Mouse (Mus musculus): ENCODE data around the gene Ccdc24. TPM values are rescaled to one million over a fixed set of nuclear protein-coding genes. Genes with fewer than 3 reads are reported as not detected.

Ccdc24 gene
- total and polyA plus RNA-seq, 3 experiments, result 0.19 to 0.36 TPM; not detected in 1

GRCm38 (mm10) chr4:117913421-117913820 is 41.1 kb upstream of the Ccdc24 start:
- Histone ChIP-seq H3K9me3 (replicated peaks; ENCODE audit: insufficient read depth, low read length) (no peaks in the 10 kb centered on the region), H3K79me2 (ENCODE audit: control insufficient read depth, insufficient read depth, low read length, poor library complexity) (peaks cover 41% of the 10 kb centered on the region), H3K4me1 (ENCODE audit: control insufficient read depth in 1 of 2, insufficient read depth in 2 of 2, low read length in 2 of 2) (peaks cover 9 to 30% of the 10 kb centered on the region in 2 experiments; a peak in 3 of 4 replicates), H3K27ac (ENCODE audit: control insufficient read depth, low read depth, low read length) (no peak overlapping the region), H3K27me3 (ENCODE audit: control insufficient read depth in 1 of 2, insufficient read depth in 2 of 2, low read length in 2 of 2) (no peaks in the 10 kb centered on the region), H3K36me3 (ENCODE audit: control insufficient read depth in 1 of 2, insufficient read depth in 2 of 2, low read length in 2 of 2) (peaks cover 0 to 31% of the 10 kb centered on the region in 2 experiments; a peak in 2 of 4 replicates), H3K9ac (ENCODE audit: control insufficient read depth, low read depth, low read length, poor library complexity, severe bottlenecking) (peak overlapping the region; percentile 75), H3K4me3 (ENCODE audit: control insufficient read depth in 1 of 2, insufficient read depth in 1 of 2, low read depth in 2 of 2, low read length in 2 of 2) (peak overlapping the region; percentile 90 to 96; a peak in 3 of 4 replicates)
- DNase-seq (ENCODE audit: low read depth, low spot score), result peak; percentile 17
- TF ChIP-seq MXI1 (IDR thresholded peaks at IDR 0.05; ENCODE audit: low read depth, low read length), result no peak
- no peak for TF ChIP-seq USF1 (IDR thresholded peaks at IDR 0.05; ENCODE audit: low read depth, low read length)
- no peak for TF ChIP-seq CHD1 (IDR thresholded peaks at IDR 0.05; ENCODE audit: low read depth, low read length)
- no peak for TF ChIP-seq ZMIZ1 (IDR thresholded peaks at IDR 0.05; ENCODE audit: low read depth, low read length)
- no peak for TF ChIP-seq NELFE (IDR thresholded peaks at IDR 0.05; ENCODE audit: low read depth, low read length)
- no peak for TF ChIP-seq ETS1 (IDR thresholded peaks at IDR 0.05; ENCODE audit: low read depth, low read length)
- no peak for TF ChIP-seq CTCF (IDR thresholded peaks at IDR 0.05 in 2 of 3, conservative IDR thresholded peaks at IDR 0.05 in 1 of 3; ENCODE audit: control insufficient read depth in 1 of 3, insufficient read depth in 1 of 3, low read depth in 2 of 3, low read length in 3 of 3, poor library complexity in 1 of 3, severe bottlenecking in 1 of 3)
- no peak for TF ChIP-seq ELF1 (IDR thresholded peaks at IDR 0.05; ENCODE audit: low read depth, low read length)
- no peak for TF ChIP-seq JUND (IDR thresholded peaks at IDR 0.05; ENCODE audit: low read depth, low read length)
- TF ChIP-seq MAX (IDR thresholded peaks at IDR 0.05; ENCODE audit: low read length), result no peak
- no peak for TF ChIP-seq GABPA (IDR thresholded peaks at IDR 0.05; ENCODE audit: low read depth, low read length)
- no peak for TF ChIP-seq RAD21 (IDR thresholded peaks at IDR 0.05; ENCODE audit: low read depth, low read length)
- TF ChIP-seq MEF2A (IDR thresholded peaks at IDR 0.05; ENCODE audit: extremely low read depth, insufficient replicate concordance, low read depth, low read length, poor library complexity, severe bottlenecking), result no peak
- no peak for TF ChIP-seq ZC3H11A (IDR thresholded peaks at IDR 0.05; ENCODE audit: low read depth, low read length)
- no peak for TF ChIP-seq MAZ (IDR thresholded peaks at IDR 0.05; ENCODE audit: low read depth, low read length)

GRCm38 (mm10) chr4:117912685-117913273 is 40.4 kb upstream of the Ccdc24 start:
- Histone ChIP-seq H3K36me3 (ENCODE audit: control insufficient read depth in 1 of 2, insufficient read depth in 2 of 2, low read length in 2 of 2) (peaks cover 0 to 27% of the 10 kb centered on the region in 2 experiments; a peak in 2 of 4 replicates), H3K9ac (ENCODE audit: control insufficient read depth, low read depth, low read length, poor library complexity, severe bottlenecking) (no peak overlapping the region), H3K4me1 (ENCODE audit: control insufficient read depth in 1 of 2, insufficient read depth in 2 of 2, low read length in 2 of 2) (peaks cover 6 to 26% of the 10 kb centered on the region in 2 experiments; a peak in 3 of 4 replicates), H3K27me3 (ENCODE audit: control insufficient read depth in 1 of 2, insufficient read depth in 2 of 2, low read length in 2 of 2) (no peaks in the 10 kb centered on the region), H3K4me3 (ENCODE audit: control insufficient read depth in 1 of 2, insufficient read depth in 1 of 2, low read depth in 2 of 2, low read length in 2 of 2) (no peak overlapping the region), H3K79me2 (ENCODE audit: control insufficient read depth, insufficient read depth, low read length, poor library complexity) (peaks cover 41% of the 10 kb centered on the region), H3K27ac (ENCODE audit: control insufficient read depth, low read depth, low read length) (no peak overlapping the region), H3K9me3 (replicated peaks; ENCODE audit: insufficient read depth, low read length) (no peaks in the 10 kb centered on the region)
- no peak for DNase-seq (ENCODE audit: low read depth, low spot score)
- no peak for TF ChIP-seq UBTF (IDR thresholded peaks at IDR 0.05; ENCODE audit: borderline replicate concordance, insufficient read depth, low read depth, low read length)
- TF ChIP-seq SIN3A (IDR thresholded peaks at IDR 0.05; ENCODE audit: low read length), result no peak
- no peak for TF ChIP-seq POLR2AphosphoS5 (IDR thresholded peaks at IDR 0.05; ENCODE audit: borderline replicate concordance, low read depth, low read length)
- TF ChIP-seq BHLHE40 (IDR thresholded peaks at IDR 0.05; ENCODE audit: borderline replicate concordance, low read depth, low read length), result no peak
- TF ChIP-seq MYC (IDR thresholded peaks at IDR 0.05; ENCODE audit: low read depth, low read length), result no peak
- no peak for TF ChIP-seq ETS1 (IDR thresholded peaks at IDR 0.05; ENCODE audit: low read depth, low read length)
- TF ChIP-seq USF2 (IDR thresholded peaks at IDR 0.05; ENCODE audit: borderline replicate concordance in 1 of 2, insufficient read depth in 1 of 2, low read depth in 1 of 2, low read length in 2 of 2), result no peak
- no peak for TF ChIP-seq ELF1 (IDR thresholded peaks at IDR 0.05; ENCODE audit: low read depth, low read length)
- TF ChIP-seq CHD1 (IDR thresholded peaks at IDR 0.05; ENCODE audit: low read depth, low read length), result no peak
- no peak for TF ChIP-seq MAX (IDR thresholded peaks at IDR 0.05; ENCODE audit: low read length)
- TF ChIP-seq POLR2AphosphoS2 (IDR thresholded peaks at IDR 0.05; ENCODE audit: low read length), result no peak
- TF ChIP-seq SMC3 (IDR thresholded peaks at IDR 0.05; ENCODE audit: low read depth, low read length), result no peak
- TF ChIP-seq CTCF (IDR thresholded peaks at IDR 0.05 in 2 of 3, conservative IDR thresholded peaks at IDR 0.05 in 1 of 3; ENCODE audit: control insufficient read depth in 1 of 3, insufficient read depth in 1 of 3, low read depth in 2 of 3, low read length in 3 of 3, poor library complexity in 1 of 3, severe bottlenecking in 1 of 3), result no peak
- TF ChIP-seq RAD21 (IDR thresholded peaks at IDR 0.05; ENCODE audit: low read depth, low read length), result no peak
- TF ChIP-seq MEF2A (IDR thresholded peaks at IDR 0.05; ENCODE audit: extremely low read depth, insufficient replicate concordance, low read depth, low read length, poor library complexity, severe bottlenecking), result no peak
- no peak for TF ChIP-seq KAT2A (conservative IDR thresholded peaks at IDR 0.05; ENCODE audit: low read depth, low read length)
- TF ChIP-seq ZC3H11A (IDR thresholded peaks at IDR 0.05; ENCODE audit: low read depth, low read length), result no peak
- no peak for TF ChIP-seq NELFE (IDR thresholded peaks at IDR 0.05; ENCODE audit: low read depth, low read length)
- no peak for TF ChIP-seq MAFK (IDR thresholded peaks at IDR 0.05; ENCODE audit: borderline replicate concordance, low read depth, low read length)

All from MEL (cell line).